Mouse (Mus musculus): ENCODE measurements around the gene Krtap6-5. TPM values are rescaled to one million over a fixed set of nuclear protein-coding genes. Genes with fewer than 3 reads are reported as not detected.
"Not testable (repeated sequence)": the region's sequence is repeated elsewhere in the genome, so short reads cannot be mapped to it uniquely, and the experiment has no call there.

The Krtap6-5 gene
- polyA plus RNA-seq (2015; fragmentation: Nextera tagmentation; extraction: Ambion mirVana): not detected in 2 replicates

GRCm38 (mm10) chr16:89047783-89048182 is at the start of gene Krtap6-5:
Gene Krtap6-5, minus strand, starts transcription at chr16:89047883.
- Histone ChIP-seq H3K4me1 (replicated peaks) (no peaks in the 10 kb centered on the region), H3K27me3 (no peaks in the 10 kb centered on the region), H3K4me2 (no peak within 1 kb of the TSS), H3K27ac (replicated peaks) (no peak within 1 kb of the TSS), H3K9me3 (no peaks in the 10 kb centered on the region), H3K4me3 (no peak within 1 kb of the TSS), H3K9ac (no peak within 1 kb of the TSS), H3K36me3 (no peaks in the 10 kb centered on the region)
- 84% methylated on average over 3 of the region's 3 CpGs for WGBS
- ATAC-seq (ENCODE audit: low read depth): no peak

- not testable (repeated sequence) for H3K4me2 ChIP-seq; H3K4me1 ChIP-seq (replicated peaks); H3K9ac ChIP-seq; H3K4me3 ChIP-seq; H3K27me3 ChIP-seq; H3K9me3 ChIP-seq; H3K36me3 ChIP-seq; ATAC-seq (ENCODE audit: low read depth); H3K27ac ChIP-seq (replicated peaks)
- 77% methylated on average over 2 of the region's 2 CpGs for WGBS
Observed at GRCm38 (mm10) chr16:89071041-89071440, 23.4 kb upstream of the Krtap6-5 start.

GRCm38 (mm10) chr16:89063902-89064301 is 16.2 kb upstream of the Krtap6-5 start, which contains the start of gene 1110025L11Rik:
Gene 1110025L11Rik, minus strand, starts transcription at chr16:89064002.
- not testable (repeated sequence) for H3K4me1 ChIP-seq (replicated peaks); H3K9me3 ChIP-seq; H3K27me3 ChIP-seq; H3K4me3 ChIP-seq; ATAC-seq (ENCODE audit: low read depth); H3K27ac ChIP-seq (replicated peaks); H3K36me3 ChIP-seq; H3K9ac ChIP-seq; H3K4me2 ChIP-seq
- WGBS: no CpG with 5 or more reads among the region's 2 CpGs

GRCm38 (mm10) chr16:89041372-89041771 is 6.3 kb downstream of the Krtap6-5 start, which contains the start of gene Gm10228:
Gene Gm10228, minus strand, starts transcription at chr16:89041472.
- ATAC-seq (ENCODE audit: low read depth); H3K36me3 ChIP-seq; H3K4me3 ChIP-seq; H3K4me1 ChIP-seq (replicated peaks); H3K4me2 ChIP-seq; H3K9ac ChIP-seq; H3K9me3 ChIP-seq; H3K27me3 ChIP-seq; H3K27ac ChIP-seq (replicated peaks): not testable (repeated sequence)
- 90% methylated on average over 2 of the region's 4 CpGs for WGBS

- 94% methylated on average over 3 of the region's 3 CpGs for WGBS
- not testable (repeated sequence) for H3K4me3 ChIP-seq; ATAC-seq (ENCODE audit: low read depth)
Observed at GRCm38 (mm10) chr16:89031399-89031798, 16.3 kb downstream of the Krtap6-5 start, which contains the start of gene Krtap6-1. Gene Krtap6-1, plus strand, starts transcription at chr16:89031699.

GRCm38 (mm10) chr16:89014984-89015383 is 32.7 kb downstream of the Krtap6-5 start, which contains the start of gene Gm10229:
Gene Gm10229, plus strand, starts transcription at chr16:89015284.
- not testable (repeated sequence) for H3K4me3 ChIP-seq; H3K36me3 ChIP-seq; H3K4me1 ChIP-seq (replicated peaks); H3K27me3 ChIP-seq; H3K4me2 ChIP-seq; H3K9ac ChIP-seq; H3K27ac ChIP-seq (replicated peaks); ATAC-seq (ENCODE audit: low read depth); H3K9me3 ChIP-seq
- WGBS: 84% methylated on average over 3 of the region's 3 CpGs

More at GRCm38 (mm10) chr16:89031399-89031798, 16.3 kb downstream of the Krtap6-5 start, which contains the start of gene Krtap6-1:
- not testable (repeated sequence) for H3K9me3 ChIP-seq; H3K27me3 ChIP-seq; H3K4me2 ChIP-seq; H3K9ac ChIP-seq; H3K4me1 ChIP-seq (replicated peaks); H3K36me3 ChIP-seq; H3K27ac ChIP-seq (replicated peaks)

- Histone ChIP-seq H3K9me3 (no peaks in the 10 kb centered on the region), H3K4me1 (replicated peaks) (no peaks in the 10 kb centered on the region), H3K9ac (no peak overlapping the region), H3K27ac (replicated peaks) (no peak overlapping the region), H3K27me3 (no peaks in the 10 kb centered on the region), H3K4me2 (no peak overlapping the region), H3K4me3 (no peak overlapping the region), H3K36me3 (no peaks in the 10 kb centered on the region)
- no peak for ATAC-seq (ENCODE audit: low read depth)
- WGBS: 96% methylated on average over 3 of the region's 3 CpGs
Observed at GRCm38 (mm10) chr16:89013973-89014372, 33.7 kb downstream of the Krtap6-5 start.

- no peaks in the 10 kb centered on the region for H3K27me3 ChIP-seq
- no peak within 1 kb of the TSS for H3K27ac ChIP-seq (replicated peaks)
- no peak for ATAC-seq (ENCODE audit: low read depth)
- H3K4me3 ChIP-seq: no peak within 1 kb of the TSS
- H3K9ac ChIP-seq: no peak within 1 kb of the TSS
- no peaks in the 10 kb centered on the region for H3K9me3 ChIP-seq
- 83% methylated on average over 5 of the region's 5 CpGs for WGBS
- H3K4me2 ChIP-seq: no peak within 1 kb of the TSS
- no peaks in the 10 kb centered on the region for H3K4me1 ChIP-seq (replicated peaks)
- no peaks in the 10 kb centered on the region for H3K36me3 ChIP-seq
Observed at GRCm38 (mm10) chr16:89010659-89011058, 37.0 kb downstream of the Krtap6-5 start, which contains the start of gene Krtap22-2. Gene Krtap22-2, minus strand, starts transcription at chr16:89010759.

Other genes starting within 250 kb of the Krtap6-5 start
- not detected in 2 replicates for gene Gm20741, start 235.7 kb downstream of the Krtap6-5 start, polyA plus RNA-seq (2015; fragmentation: Nextera tagmentation; extraction: Ambion mirVana)
- not detected in 2 replicates for gene Krtap15, start 227.7 kb downstream of the Krtap6-5 start, polyA plus RNA-seq (2015; fragmentation: Nextera tagmentation; extraction: Ambion mirVana)
- gene Krtap14, start 221.7 kb downstream of the Krtap6-5 start, polyA plus RNA-seq (2015; fragmentation: Nextera tagmentation; extraction: Ambion mirVana): not detected in 2 replicates
- gene Krtap19-1, start 178.5 kb downstream of the Krtap6-5 start, polyA plus RNA-seq (2015; fragmentation: Nextera tagmentation; extraction: Ambion mirVana): not detected in 2 replicates
- not detected in 2 replicates for gene Krtap19-2, start 173.6 kb downstream of the Krtap6-5 start, polyA plus RNA-seq (2015; fragmentation: Nextera tagmentation; extraction: Ambion mirVana)
- not detected in 2 replicates for gene Krtap19-3, start 169.8 kb downstream of the Krtap6-5 start, polyA plus RNA-seq (2015; fragmentation: Nextera tagmentation; extraction: Ambion mirVana)
- not detected in 2 replicates for gene Krtap19-4, start 162.8 kb downstream of the Krtap6-5 start, polyA plus RNA-seq (2015; fragmentation: Nextera tagmentation; extraction: Ambion mirVana)
- gene Krtap19-5, start 151.4 kb downstream of the Krtap6-5 start, polyA plus RNA-seq (2015; fragmentation: Nextera tagmentation; extraction: Ambion mirVana): not detected in 2 replicates
- gene Krtap19-9b, start 115.6 kb downstream of the Krtap6-5 start, polyA plus RNA-seq (2015; fragmentation: Nextera tagmentation; extraction: Ambion mirVana): not detected in 2 replicates
- gene Krtap16-3, start 85.0 kb downstream of the Krtap6-5 start, polyA plus RNA-seq (2015; fragmentation: Nextera tagmentation; extraction: Ambion mirVana): not detected in 2 replicates
- gene Krtap22-2, start 37.1 kb downstream of the Krtap6-5 start, polyA plus RNA-seq (2015; fragmentation: Nextera tagmentation; extraction: Ambion mirVana): not detected in 2 replicates
- not detected in 2 replicates for gene Gm10229, start 32.6 kb downstream of the Krtap6-5 start, polyA plus RNA-seq (2015; fragmentation: Nextera tagmentation; extraction: Ambion mirVana)
- gene Krtap6-1, start 16.2 kb downstream of the Krtap6-5 start, polyA plus RNA-seq (2015; fragmentation: Nextera tagmentation; extraction: Ambion mirVana): not detected in 2 replicates
- gene Gm10228, start 6.4 kb downstream of the Krtap6-5 start, polyA plus RNA-seq (2015; fragmentation: Nextera tagmentation; extraction: Ambion mirVana): not detected in 2 replicates
- not detected in 2 replicates for gene 1110025L11Rik, start 16.1 kb upstream of the Krtap6-5 start, polyA plus RNA-seq (2015; fragmentation: Nextera tagmentation; extraction: Ambion mirVana)
- gene Krtap6-3, start 36.1 kb upstream of the Krtap6-5 start, polyA plus RNA-seq (2015; fragmentation: Nextera tagmentation; extraction: Ambion mirVana): not detected in 2 replicates
- not detected in 2 replicates for gene Gm6358, start 93.0 kb upstream of the Krtap6-5 start, polyA plus RNA-seq (2015; fragmentation: Nextera tagmentation; extraction: Ambion mirVana)
- not detected in 2 replicates for gene Gm10061, start 103.2 kb upstream of the Krtap6-5 start, polyA plus RNA-seq (2015; fragmentation: Nextera tagmentation; extraction: Ambion mirVana)
- gene Gm9789, start 110.1 kb upstream of the Krtap6-5 start, polyA plus RNA-seq (2015; fragmentation: Nextera tagmentation; extraction: Ambion mirVana): not detected in 2 replicates
- not detected in 2 replicates for gene Gm7735, start 121.6 kb upstream of the Krtap6-5 start, polyA plus RNA-seq (2015; fragmentation: Nextera tagmentation; extraction: Ambion mirVana)
- not detected in 2 replicates for gene 1110057P08Rik, start 126.9 kb upstream of the Krtap6-5 start, polyA plus RNA-seq (2015; fragmentation: Nextera tagmentation; extraction: Ambion mirVana)
- gene Krtap20-2, start 158.0 kb upstream of the Krtap6-5 start, polyA plus RNA-seq (2015; fragmentation: Nextera tagmentation; extraction: Ambion mirVana): not detected in 2 replicates